Mouse (Mus musculus) limb, embryonic 14.5 days (tissue): ENCODE data around the gene Rad23b. TPM values are rescaled to one million over a fixed set of nuclear protein-coding genes. Genes with fewer than 3 reads are reported as not detected.

ENCODE experiments used
- ATAC-seq: fragments of 200-750 bp; cut with Nextera tagmentation; 2 replicates; pipeline ENCODE4 v1.8.0; 2017; ENCODE audit warnings: low read depth, moderate number of reproducible peaks, moderate TSS enrichment; ENCODE audit not compliant: low FRiP score
- DNase-seq: peaks from one replicate; pipeline ENCODE4 v3.0.0-alpha.2; 2015; ENCODE audit warnings: low spot score
- H3K27ac ChIP-seq: fragments of 300-500 bp; sonication (generic); replicated peaks from 2 replicates; pipeline ENCODE4 v1.5.1; 2014; ENCODE audit warnings: low read depth, mild to moderate bottlenecking, low read length, moderate library complexity, mixed read lengths
- H3K27me3 ChIP-seq: fragments of 300-500 bp; sonication (generic); 2 replicates; pipeline ENCODE4 v1.6.1; 2014; ENCODE audit warnings: low read length, mixed read lengths; ENCODE audit not compliant: control insufficient read depth, insufficient read depth
- H3K36me3 ChIP-seq: fragments of 300-500 bp; sonication (generic); 2 replicates; pipeline ENCODE4 v1.6.1; 2014; ENCODE audit warnings: mild to moderate bottlenecking, low read length, moderate library complexity, mixed read lengths; ENCODE audit not compliant: control insufficient read depth, insufficient read depth
- H3K4me1 ChIP-seq: fragments of 300-500 bp; sonication (generic); 2 replicates; pipeline ENCODE4 v1.6.1; 2014; ENCODE audit warnings: antibody characterized with exemption, low read length, mixed read lengths; ENCODE audit not compliant: control insufficient read depth, insufficient read depth
- H3K4me2 ChIP-seq: fragments of 300-500 bp; sonication (generic); replicated peaks from 2 replicates; pipeline ENCODE4 v1.6.1; 2014; ENCODE audit warnings: low read depth, mild to moderate bottlenecking, low read length, moderate library complexity; ENCODE audit not compliant: severe bottlenecking
- H3K4me3 ChIP-seq: fragments of 300-500 bp; sonication (generic); replicated peaks from 2 replicates; pipeline ENCODE4 v1.5.1; 2014; ENCODE audit warnings: low read length
- H3K9ac ChIP-seq: fragments of 300-500 bp; sonication (generic); 2 replicates; pipeline ENCODE4 v1.6.1; 2014; ENCODE audit warnings: mild to moderate bottlenecking, low read depth, low read length, moderate library complexity; ENCODE audit not compliant: severe bottlenecking
- H3K9me3 ChIP-seq: fragments of 300-500 bp; sonication (generic); 2 replicates; pipeline ENCODE4 v1.6.1; 2016; ENCODE audit warnings: low read length; ENCODE audit not compliant: control insufficient read depth
- POLR2A ChIP-seq: fragments of 200-500 bp; IDR thresholded peaks from 2 replicates; pipeline ENCODE4 v1.8.0; 2012; ENCODE audit warnings: inconsistent platforms, mild to moderate bottlenecking, moderate library complexity, borderline replicate concordance; ENCODE audit not compliant: insufficient read depth, insufficient read length; ENCODE audit errors: extremely low read depth
- WGBS: fragments of 180-500 bp; shearing (Covaris S2); extraction: QIAGEN DNeasy Blood & Tissue Kit; methylation state at CpG from one replicate; pipeline ENCODE4 v1.1.7; 2014; 5-methylcytosine and 5-hydroxymethylcytosine counted together
- polyA plus RNA-seq, 2 experiments: library from polyadenylated mRNA; depleted of rRNA in 1 of 2; stranded (reverse) in 1 of 2; unstranded in 1 of 2; fragments of >200 nt; fragmentation: Nextera tagmentation in 1 of 2; extraction: Ambion mirVana in 1 of 2; gene quantifications; 2 replicates each; pipeline versions ENCODE4 v1.2.1 to v1.2.3; 2012 to 2014

Gene Rad23b
- polyA plus RNA-seq, 2 experiments = 88.8 to 179 TPM

DNA sequence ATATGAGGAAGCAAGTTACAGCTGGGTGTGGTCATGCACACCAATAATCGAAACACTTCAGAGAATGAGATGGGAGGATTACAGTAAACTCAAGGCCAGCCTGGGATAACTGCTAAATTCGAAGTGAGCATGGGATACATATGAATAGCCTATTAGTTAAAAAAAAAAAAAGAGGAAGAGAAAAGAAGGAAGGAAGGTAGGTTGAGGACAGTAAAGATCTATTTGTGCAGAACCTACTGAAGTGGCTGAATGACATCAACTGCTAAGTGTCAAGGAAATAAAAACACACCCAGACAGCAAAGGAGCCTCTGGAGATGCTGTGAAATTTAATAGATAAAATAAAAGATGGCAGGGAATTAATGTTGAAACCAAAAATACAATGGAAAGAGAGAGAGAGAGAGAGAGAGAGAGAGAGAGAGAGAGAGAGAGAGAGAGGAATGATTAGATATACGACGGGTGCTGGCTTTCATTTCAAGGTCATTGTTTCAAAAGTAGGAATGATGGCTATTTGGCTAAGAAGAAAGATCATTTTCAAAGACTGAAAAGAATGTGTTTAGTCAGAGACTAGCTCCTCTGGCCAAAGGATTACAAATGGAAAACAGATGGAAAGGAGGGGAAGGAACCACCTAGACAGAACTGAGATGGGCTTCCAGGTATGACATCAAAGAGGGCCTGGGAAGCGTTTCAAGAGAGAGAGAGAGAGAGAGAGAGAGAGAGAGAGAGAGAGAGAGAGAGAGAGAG is 14.6 kb upstream of the Rad23b start:
- no peak for TF ChIP-seq POLR2A
- Histone ChIP-seq H3K4me2 (no peak overlapping the region), H3K9me3 (no peaks in the 10 kb centered on the region), H3K27me3 (no peaks in the 10 kb centered on the region), H3K27ac (no peak overlapping the region), H3K9ac (no peak overlapping the region), H3K4me1 (no peaks in the 10 kb centered on the region), H3K36me3 (no peaks in the 10 kb centered on the region), H3K4me3 (no peak overlapping the region)
- DNase-seq = no peak
- 60% methylated on average over 5 of the region's 5 CpGs for WGBS
- ATAC-seq = no peak

DNA sequence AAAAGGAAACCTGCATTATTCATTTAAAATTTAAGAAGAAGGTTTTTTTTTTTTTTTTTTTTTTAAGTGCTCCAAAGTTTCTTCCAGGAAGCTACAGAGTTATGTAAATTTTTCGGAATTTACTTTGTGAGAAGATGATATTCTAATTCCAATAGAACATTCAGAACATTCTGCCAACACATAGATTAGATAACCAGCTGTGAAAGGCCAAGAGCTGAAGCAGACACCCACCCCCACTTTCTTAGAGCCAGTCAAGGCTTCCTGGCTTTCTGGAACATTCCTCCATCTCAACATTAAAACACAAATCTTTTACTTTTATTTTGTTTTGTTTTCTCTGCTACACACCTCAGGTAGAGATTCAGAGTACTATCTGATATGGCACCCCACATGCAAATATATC is 10.9 kb upstream of the Rad23b start:
- no peak overlapping the region for H3K9ac ChIP-seq
- H3K4me1 ChIP-seq = no peaks in the 10 kb centered on the region
- H3K27me3 ChIP-seq = no peaks in the 10 kb centered on the region
- H3K9me3 ChIP-seq = no peaks in the 10 kb centered on the region
- no peak overlapping the region for H3K4me2 ChIP-seq
- DNase-seq = no peak
- WGBS = 72% methylated on average over 1 of the region's 1 CpGs
- no peak overlapping the region for H3K27ac ChIP-seq
- H3K36me3 ChIP-seq = no peaks in the 10 kb centered on the region
- no peak overlapping the region for H3K4me3 ChIP-seq
- ATAC-seq = no peak
- TF ChIP-seq POLR2A = no peak

DNA sequence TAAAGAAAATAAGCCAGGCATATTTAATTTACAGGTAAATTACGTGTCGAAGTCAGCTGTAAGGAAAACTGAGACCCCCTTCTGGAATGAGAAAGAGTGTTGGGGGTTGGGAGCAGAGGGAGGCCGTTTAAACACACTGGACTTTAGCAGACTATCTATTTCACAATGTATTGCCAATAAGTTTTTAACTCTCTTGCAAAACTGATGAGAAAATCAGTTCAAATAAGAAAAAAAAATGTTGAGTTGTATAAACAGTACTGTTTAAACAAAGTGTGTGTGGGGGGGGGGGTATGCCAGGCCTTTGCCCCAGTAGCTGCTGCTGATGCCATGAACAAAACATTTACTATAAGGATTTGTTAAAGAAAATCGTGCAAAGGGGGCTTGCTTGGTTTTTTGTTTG is 10.5 kb upstream of the Rad23b start:
- no peaks in the 10 kb centered on the region for H3K36me3 ChIP-seq
- H3K4me3 ChIP-seq = no peak overlapping the region
- ATAC-seq = no peak
- no peak overlapping the region for H3K4me2 ChIP-seq
- no peaks in the 10 kb centered on the region for H3K27me3 ChIP-seq
- 62% methylated on average over 4 of the region's 4 CpGs for WGBS
- H3K4me1 ChIP-seq = no peaks in the 10 kb centered on the region
- no peak for DNase-seq
- H3K9ac ChIP-seq = no peak overlapping the region
- H3K9me3 ChIP-seq = no peaks in the 10 kb centered on the region
- no peak overlapping the region for H3K27ac ChIP-seq
- TF ChIP-seq POLR2A = no peak

DNA sequence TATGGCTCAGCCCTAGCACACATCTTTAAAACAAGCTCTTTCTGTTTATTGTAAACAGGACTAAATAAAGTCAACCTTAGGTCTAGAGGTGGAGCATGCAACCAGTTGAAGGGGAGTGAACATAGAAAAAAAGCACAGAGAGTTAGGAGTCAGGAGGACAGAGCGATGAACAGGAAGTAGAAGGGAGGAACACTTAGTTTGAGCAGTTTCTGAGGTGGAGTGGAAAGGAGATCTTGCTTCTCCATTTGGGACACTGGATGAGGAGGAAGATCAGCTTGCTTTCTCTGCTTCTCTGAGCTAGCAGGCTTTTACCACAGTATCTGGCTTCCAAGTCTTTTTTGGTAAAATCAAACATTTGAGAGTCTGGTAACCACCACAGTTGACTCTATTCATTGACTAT is 8.0 kb upstream of the Rad23b start:
- no peaks in the 10 kb centered on the region for H3K27me3 ChIP-seq
- no peak overlapping the region for H3K4me3 ChIP-seq
- no peak overlapping the region for H3K27ac ChIP-seq
- H3K4me1 ChIP-seq = no peaks in the 10 kb centered on the region
- H3K4me2 ChIP-seq = no peak overlapping the region
- ATAC-seq (no peak), DNase-seq (no peak)
- no peaks in the 10 kb centered on the region for H3K36me3 ChIP-seq
- TF ChIP-seq POLR2A = no peak
- H3K9me3 ChIP-seq = no peaks in the 10 kb centered on the region
- 85% methylated on average over 1 of the region's 1 CpGs for WGBS
- H3K9ac ChIP-seq = no peak overlapping the region

DNA sequence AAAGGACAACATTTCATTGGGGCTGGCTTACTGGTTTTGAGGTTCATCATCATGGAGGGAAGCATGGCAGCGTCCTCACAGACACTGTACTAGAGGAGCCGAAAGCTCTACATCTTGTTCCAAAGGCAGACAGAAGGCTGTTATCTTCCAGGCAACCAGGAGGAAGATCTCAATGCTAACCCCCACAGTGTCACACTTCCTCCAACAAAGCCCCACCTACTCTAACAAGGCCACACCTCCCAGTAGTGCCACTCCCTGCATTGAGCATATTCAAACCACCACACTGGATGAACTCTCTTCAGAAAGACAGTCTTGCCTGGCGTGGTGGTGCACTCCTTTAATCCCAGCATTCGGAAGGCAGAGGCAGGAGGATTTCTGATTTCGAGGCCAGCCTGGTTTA is 7.2 kb upstream of the Rad23b start:
- TF ChIP-seq POLR2A = no peak
- Histone ChIP-seq H3K36me3 (no peaks in the 10 kb centered on the region), H3K9ac (no peak overlapping the region), H3K4me1 (no peaks in the 10 kb centered on the region), H3K9me3 (no peaks in the 10 kb centered on the region), H3K4me3 (no peak overlapping the region), H3K27ac (no peak overlapping the region), H3K27me3 (no peaks in the 10 kb centered on the region), H3K4me2 (no peak overlapping the region)
- DNase-seq (no peak), ATAC-seq (no peak)
- 89% methylated on average over 5 of the region's 5 CpGs for WGBS
